Mouse (Mus musculus) cortical plate, adult 2 months (tissue): Measurements from ENCODE around the gene Tmc7.
A peak's percentile ranks its signal among the peaks of the same experiment; 100 is the strongest.

ENCODE experiments used
- CTCF ChIP-seq: fragments of 200-500 bp; IDR thresholded peaks from 2 replicates; pipeline ENCODE4 v1.5.1; 2011; ENCODE audit warnings: mild to moderate bottlenecking, control low read depth, low read length; ENCODE audit not compliant: insufficient read depth; ENCODE audit errors: extremely low read depth
- POLR2A ChIP-seq: fragments of 200-500 bp; IDR thresholded peaks from 2 replicates; pipeline ENCODE4 v1.6.1; 2011; ENCODE audit warnings: mild to moderate bottlenecking, low read length, control low read depth; ENCODE audit not compliant: insufficient read depth; ENCODE audit errors: extremely low read depth

DNA sequence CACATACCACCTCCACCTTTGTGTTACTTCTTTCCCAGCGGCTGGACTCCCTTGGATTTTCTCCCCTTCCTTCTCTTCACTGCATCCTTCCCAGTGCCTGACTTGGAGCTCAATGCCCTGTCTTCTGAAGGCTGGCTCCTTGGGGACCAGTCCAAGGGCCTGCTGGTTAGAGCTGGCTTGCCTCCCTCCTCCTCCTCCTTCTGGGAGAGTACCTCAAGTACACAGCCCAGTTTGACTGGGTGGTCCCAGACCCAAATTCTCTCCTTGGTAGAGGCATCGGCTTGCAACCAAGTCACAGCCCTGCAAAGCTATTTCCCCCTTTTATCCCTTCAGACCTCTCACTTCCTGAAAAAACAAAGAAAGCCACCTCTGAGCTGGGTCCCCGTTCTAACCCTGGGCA lies 6.3 kb downstream of the Tmc7 start:
- TF ChIP-seq POLR2A (peak; percentile 49; the same call in 1 of the 2 replicates), CTCF (no peak)
